ENCODE assay signal across 8 mouse cellular contexts in genomic region chr6:88736741-88737508, GRCm38 (mm10). TPM values are rescaled to one million over a fixed set of nuclear protein-coding genes. Genes with fewer than 3 reads are reported as not detected.
DNase-seq lines count a peak whose midpoint lies in the region; ATAC-seq lines count a peak whose summit lies in the region.

No protein-coding gene starts in this region.

- no peak overlapping the region for H3K4me3 ChIP-seq in heart, embryonic 10.5 days
- no peak overlapping the region for H3K4me3 ChIP-seq in limb, embryonic 10.5 days

- H3K27ac ChIP-seq in heart, embryonic 10.5 days, result no peak overlapping the region
- peak overlapping the region; percentile 28; the same call in 1 of the 2 replicates for H3K27ac ChIP-seq in limb, embryonic 10.5 days

- peaks cover 6% of the 10 kb centered on the region; the same call in 1 of the 2 replicates for H3K27me3 ChIP-seq in heart, embryonic 10.5 days (ENCODE audit: insufficient read depth, poor library complexity, severe bottlenecking)
- no peaks in the 10 kb centered on the region for H3K27me3 ChIP-seq in limb, embryonic 10.5 days (ENCODE audit: low read depth, poor library complexity, severe bottlenecking)

- H3K36me3 ChIP-seq in heart, embryonic 10.5 days, result no peaks in the 10 kb centered on the region
- no peaks in the 10 kb centered on the region for H3K36me3 ChIP-seq in limb, embryonic 10.5 days

- 81% methylated on average over 16 of the region's 16 CpGs for WGBS in heart, embryonic 10.5 days
- WGBS in limb, embryonic 10.5 days, result 77% methylated on average over 16 of the region's 16 CpGs

- DNase-seq in heart, postnatal 4 days, result peak; percentile 30
- DNase-seq in heart, embryonic 10.5 days (ENCODE audit: low spot score), result no peak
- DNase-seq in ES-CJ7 (ENCODE audit: low read depth, low spot score) (peak; percentile 12), MN1 (ENCODE audit: low spot score) (no peak)
- DNase-seq in limb, embryonic 10.5 days (ENCODE audit: low spot score), result no peak
- no peak for DNase-seq in B cell, adult 2 months
- DNase-seq in retina, postnatal 1 day, result no peak

- no peaks in the 10 kb centered on the region for H3K9me3 ChIP-seq in heart, embryonic 10.5 days
- no peaks in the 10 kb centered on the region for H3K9me3 ChIP-seq in limb, embryonic 10.5 days (replicated peaks)

- ATAC-seq in erythroid progenitor cell, adult 5-6 weeks (replicated peaks; ENCODE audit: low FRiP score, poor library complexity, severe bottlenecking), result peak; percentile 50; the same call in 1 of the 2 replicates

- H3K4me1 ChIP-seq in heart, embryonic 10.5 days, result peaks cover 25% of the 10 kb centered on the region
- H3K4me1 ChIP-seq in limb, embryonic 10.5 days, result peaks cover 22% of the 10 kb centered on the region

RNA-seq across cellular contexts. Expression of gene Mgll, which starts 12.7 kb away (rescaled TPM):
- 100 to 1,000 TPM; 132 to 138 TPM for total RNA-seq in heart, postnatal 4 days (2021)
- polyA plus RNA-seq in heart, embryonic 10.5 days (2016; fragmentation: Nextera tagmentation; extraction: Ambion mirVana), result 5.4 and 6.4 TPM in 2 replicates
- total RNA-seq in erythroid progenitor cell, adult 5-6 weeks (2015; ENCODE audit: low replicate concordance), result 114 and 119 TPM in 2 replicates
- 92.5 and 112 TPM in 2 replicates for total RNA-seq in erythroid progenitor cell, adult 5-6 weeks (2017; ENCODE audit: low replicate concordance)
- 1.6 and 3.3 TPM in 2 replicates for polyA plus RNA-seq in limb, embryonic 10.5 days (2016; fragmentation: Nextera tagmentation; extraction: Ambion mirVana)

Comparison
In these comparisons a context has a peak if more than half of its experiments do, and no peak if none do; other contexts are left out.
1. DNase-seq: peak in heart, postnatal 4 days (single experiment) and ES-CJ7 (single experiment); none in heart, embryonic 10.5 days (single experiment), limb, embryonic 10.5 days (single experiment), B cell, adult 2 months (0 of 2), retina, postnatal 1 day (single experiment) and MN1 (single experiment).